Mouse (Mus musculus) embryonic fibroblast, embryonic 13.5 days (primary cell): ENCODE measurements around the gene Rgs13.

Source experiments
- CTCF ChIP-seq: IDR thresholded peaks from 2 replicates; pipeline ENCODE4 v1.5.1; 2011; ENCODE audit warnings: mild to moderate bottlenecking, control low read depth, low read length, moderate library complexity, borderline replicate concordance; ENCODE audit not compliant: insufficient read depth
- POLR2A ChIP-seq: IDR thresholded peaks from 2 replicates; pipeline ENCODE4 v1.6.1; 2011; ENCODE audit warnings: low read depth, mild to moderate bottlenecking, control low read depth, low read length, moderate library complexity

- TF ChIP-seq CTCF = no peak
- TF ChIP-seq POLR2A = no peak
These were observed 61.1 kb downstream of the Rgs13 start for GRCm38 (mm10) chr1:144115848-144116727.
